Mouse (Mus musculus) neural tube, embryonic 15.5 days (tissue): ENCODE results near the gene Gm43951. TPM values are rescaled to one million over a fixed set of nuclear protein-coding genes. Genes with fewer than 3 reads are reported as not detected.

Experiments
- ATAC-seq: fragments of 200-750 bp; cut with Nextera tagmentation; 2 replicates; pipeline ENCODE4 v1.8.0; 2017; ENCODE audit warnings: mild to moderate bottlenecking, moderate TSS enrichment, moderate library complexity; ENCODE audit not compliant: low FRiP score
- H3K27ac ChIP-seq: fragments of 300-500 bp; sonication (generic); replicated peaks from 2 replicates; pipeline ENCODE4 v1.5.1; 2015; ENCODE audit warnings: mild to moderate bottlenecking, inconsistent platforms
- H3K27me3 ChIP-seq: fragments of 300-500 bp; sonication (generic); replicated peaks from 2 replicates; pipeline ENCODE4 v1.6.1; 2015; ENCODE audit warnings: inconsistent platforms
- H3K36me3 ChIP-seq: fragments of 300-500 bp; sonication (generic); 2 replicates; pipeline ENCODE4 v1.6.1; 2015; ENCODE audit warnings: inconsistent platforms
- H3K4me1 ChIP-seq: fragments of 300-500 bp; sonication (generic); 2 replicates; pipeline ENCODE4 v1.6.1; 2015; ENCODE audit warnings: inconsistent platforms
- H3K4me2 ChIP-seq: fragments of 300-500 bp; sonication (generic); 2 replicates; pipeline ENCODE4 v1.6.1; 2015; ENCODE audit warnings: inconsistent platforms, mild to moderate bottlenecking, moderate library complexity
- H3K4me3 ChIP-seq: fragments of 300-500 bp; sonication (generic); replicated peaks from 2 replicates; pipeline ENCODE4 v1.5.1; 2015; ENCODE audit warnings: mild to moderate bottlenecking, inconsistent platforms
- H3K9ac ChIP-seq: fragments of 300-500 bp; sonication (generic); replicated peaks from 2 replicates; pipeline ENCODE4 v1.6.1; 2015; ENCODE audit warnings: mild to moderate bottlenecking, inconsistent platforms
- H3K9me3 ChIP-seq: fragments of 300-500 bp; sonication (generic); replicated peaks from 2 replicates; pipeline ENCODE4 v1.6.1; 2016; ENCODE audit warnings: inconsistent platforms
- WGBS: fragments of 180-500 bp; shearing (Covaris S2); methylation state at CpG from one replicate; pipeline ENCODE4 v1.1.7; 2015; ENCODE audit warnings: mixed read lengths; 5-methylcytosine and 5-hydroxymethylcytosine counted together
- polyA plus RNA-seq: library from polyadenylated mRNA; unstranded; fragments of >200 nt; fragmentation: Nextera tagmentation; extraction: Ambion mirVana; gene quantifications from 2 replicates; pipeline ENCODE4 v1.2.1, GENCODE M21; 2015

The Gm43951 gene
- polyA plus RNA-seq, 1 experiment from 2014 or later = 1.4 TPM

DNA sequence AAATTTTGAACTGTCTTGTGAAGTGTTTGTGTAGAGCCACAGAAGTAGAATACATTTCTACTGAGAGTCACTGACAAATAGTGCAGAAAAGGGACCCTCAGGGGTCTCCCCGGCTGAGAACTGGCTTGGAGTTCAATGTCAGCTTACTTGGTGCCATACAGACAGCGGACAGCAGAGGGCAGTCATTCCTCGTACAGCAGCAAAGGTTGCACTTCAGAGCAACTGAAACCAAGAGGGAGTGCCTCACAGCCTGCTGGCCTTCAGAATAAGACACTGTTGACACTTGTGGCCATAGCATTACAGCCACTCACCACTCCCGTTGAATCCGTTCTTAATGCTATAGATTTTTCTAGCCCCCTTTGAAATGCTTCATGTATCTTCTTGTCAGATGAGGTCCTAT lies 18.2 kb upstream of the Gm43951 start:
- 0 out of 2 replicates have a peak, but pooled peaks have one; percentile 45 for ATAC-seq
- H3K4me3 ChIP-seq = no peak overlapping the region
- H3K4me2 ChIP-seq = no peak overlapping the region
- no peaks in the 10 kb centered on the region for H3K27me3 ChIP-seq
- no peaks in the 10 kb centered on the region for H3K36me3 ChIP-seq
- H3K27ac ChIP-seq = no peak overlapping the region
- peaks cover 14% of the 10 kb centered on the region; the same call in 1 of the 2 replicates for H3K4me1 ChIP-seq
- H3K9me3 ChIP-seq = no peaks in the 10 kb centered on the region
- H3K9ac ChIP-seq = no peak overlapping the region
- WGBS = 15% methylated on average over 5 of the region's 5 CpGs

- no peaks in the 10 kb centered on the region for H3K9me3 ChIP-seq
- no peak overlapping the region for H3K4me2 ChIP-seq
- H3K27ac ChIP-seq = no peak overlapping the region
- peaks cover 14% of the 10 kb centered on the region; the same call in 1 of the 2 replicates for H3K4me1 ChIP-seq
- peaks cover 5% of the 10 kb centered on the region; the same call in 1 of the 2 replicates for H3K36me3 ChIP-seq
- ATAC-seq = no peak
- 83% methylated on average over 4 of the region's 4 CpGs for WGBS
- H3K9ac ChIP-seq = no peak overlapping the region
- no peak overlapping the region for H3K4me3 ChIP-seq
- H3K27me3 ChIP-seq = no peaks in the 10 kb centered on the region
These were observed 16.8 kb upstream of the Gm43951 start for GRCm38 (mm10) chr11:72223414-72223813.

- peaks cover 5% of the 10 kb centered on the region; the same call in 1 of the 2 replicates for H3K36me3 ChIP-seq
- H3K27ac ChIP-seq = no peak overlapping the region
- 15% methylated on average over 6 of the region's 6 CpGs for WGBS
- no peak for ATAC-seq
- peaks cover 21% of the 10 kb centered on the region for H3K4me1 ChIP-seq
- no peak overlapping the region for H3K9ac ChIP-seq
- H3K4me3 ChIP-seq = no peak overlapping the region
- no peaks in the 10 kb centered on the region for H3K9me3 ChIP-seq
- no peak overlapping the region for H3K4me2 ChIP-seq
- H3K27me3 ChIP-seq = no peaks in the 10 kb centered on the region
These were observed 14.6 kb upstream of the Gm43951 start for GRCm38 (mm10) chr11:72221278-72221677.

DNA sequence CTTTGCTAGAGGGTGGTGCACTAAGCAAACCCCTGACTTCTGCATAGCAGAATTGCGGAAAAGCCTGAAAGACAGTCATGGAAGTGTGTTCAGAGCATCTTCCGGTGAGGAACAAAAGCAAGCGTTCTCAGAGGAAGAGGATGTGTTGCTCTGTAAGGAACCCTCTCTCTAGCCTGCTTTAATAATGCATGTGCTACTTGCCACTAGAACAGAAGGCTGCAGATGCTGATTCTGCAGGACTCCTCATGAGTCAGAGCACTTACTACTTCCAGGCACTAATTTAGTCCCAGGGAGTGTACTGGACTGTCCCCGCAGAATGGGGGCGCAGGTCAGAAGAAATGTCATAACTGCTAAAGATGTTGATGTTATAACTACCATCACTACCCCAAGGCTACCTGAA lies 10.5 kb upstream of the Gm43951 start:
- no peak for ATAC-seq

DNA sequence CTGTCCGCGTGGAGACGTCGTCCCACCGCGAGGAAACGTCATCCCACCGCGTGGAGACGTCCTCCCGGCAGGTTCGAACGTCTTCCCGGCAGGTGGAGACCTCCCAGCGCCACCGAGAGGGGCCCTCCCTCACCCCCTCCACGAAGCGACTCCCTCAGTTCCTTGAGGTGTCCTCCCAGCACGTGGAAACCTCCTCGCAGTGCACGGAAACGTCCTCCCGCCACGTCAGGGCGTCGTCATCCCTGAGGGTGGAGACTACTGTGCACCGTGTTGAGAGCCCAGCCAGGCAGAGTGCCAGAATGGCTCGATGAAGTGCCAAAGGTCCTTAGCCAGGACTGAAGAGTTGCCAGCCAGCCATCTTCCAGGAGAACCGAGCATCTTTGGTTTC lies 8.8 kb upstream of the Gm43951 start, which contains the start of gene Med31:
TSS of gene Med31 (minus strand) at position 183 of the 388 bp plus-strand sequence.
- Histone ChIP-seq H3K27me3 (no peaks in the 10 kb centered on the region), H3K9me3 (no peaks in the 10 kb centered on the region), H3K9ac (peak within 1 kb of the TSS; percentile 75), H3K4me1 (peaks cover 26% of the 10 kb centered on the region), H3K4me3 (peak within 1 kb of the TSS; percentile 86), H3K4me2 (peak within 1 kb of the TSS; percentile 88), H3K27ac (peak within 1 kb of the TSS; percentile 90), H3K36me3 (peaks cover 18% of the 10 kb centered on the region)
- WGBS = 2% methylated on average over 29 of the region's 29 CpGs
- peak; percentile 92 for ATAC-seq

More for the DNA sequence above, 10.5 kb upstream of the Gm43951 start:
- no peaks in the 10 kb centered on the region for H3K9me3 ChIP-seq
- no peak overlapping the region for H3K27ac ChIP-seq
- peak overlapping the region; percentile 88 for H3K4me2 ChIP-seq
- H3K4me1 ChIP-seq = peaks cover 26% of the 10 kb centered on the region
- peaks cover 7% of the 10 kb centered on the region for H3K36me3 ChIP-seq
- H3K9ac ChIP-seq = no peak overlapping the region
- H3K4me3 ChIP-seq = peak overlapping the region; percentile 6; the same call in 1 of the 2 replicates
- H3K27me3 ChIP-seq = no peaks in the 10 kb centered on the region
- WGBS = 82% methylated on average over 5 of the region's 5 CpGs

- Histone ChIP-seq H3K9ac (peak overlapping the region; percentile 75), H3K27me3 (no peaks in the 10 kb centered on the region), H3K4me3 (peak overlapping the region; percentile 86), H3K27ac (peak overlapping the region; percentile 90), H3K4me1 (peaks cover 26% of the 10 kb centered on the region), H3K4me2 (peak overlapping the region; percentile 88), H3K9me3 (no peaks in the 10 kb centered on the region), H3K36me3 (peaks cover 24% of the 10 kb centered on the region)
- ATAC-seq = peak; percentile 96
- WGBS = under 1% methylated on average over 50 of the region's 51 CpGs
These were observed 8.2 kb upstream of the Gm43951 start for GRCm38 (mm10) chr11:72214591-72215409.

DNA sequence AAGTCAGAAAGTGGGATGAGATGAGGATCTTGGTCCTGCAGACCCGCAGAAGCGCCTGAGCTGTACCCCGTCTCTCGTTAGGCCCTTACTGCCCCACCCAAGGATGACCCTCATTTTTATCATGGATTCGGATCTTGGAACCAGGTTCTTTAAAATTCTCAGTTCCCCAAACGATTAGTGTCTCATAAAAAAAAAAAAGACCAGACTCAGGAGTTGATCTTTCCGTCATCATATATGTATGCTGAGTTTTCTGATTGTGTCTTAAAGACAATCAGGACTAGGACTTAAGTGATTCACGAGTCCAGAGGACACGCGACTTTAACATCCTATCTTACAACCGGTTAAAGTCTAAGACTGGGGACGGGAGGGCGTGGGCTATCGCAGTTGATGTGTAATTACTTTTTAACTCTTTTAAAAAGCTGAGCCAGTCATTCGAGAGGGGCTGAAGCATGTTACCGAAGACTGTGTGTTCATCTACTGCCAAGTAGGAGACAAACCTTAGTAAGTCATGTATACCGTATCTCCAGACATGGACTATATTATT lies 1.3 kb upstream of the Gm43951 start:
- peaks cover 38% of the 10 kb centered on the region for H3K4me1 ChIP-seq
- WGBS = 16% methylated on average over 17 of the region's 17 CpGs
- H3K36me3 ChIP-seq = peaks cover 22% of the 10 kb centered on the region
- ATAC-seq = no peak
- H3K4me2 ChIP-seq = peak overlapping the region; percentile 86
- H3K27ac ChIP-seq = peak overlapping the region; percentile 82
- H3K9me3 ChIP-seq = no peaks in the 10 kb centered on the region
- H3K27me3 ChIP-seq = no peaks in the 10 kb centered on the region
- peak overlapping the region; percentile 87 for H3K9ac ChIP-seq
- H3K4me3 ChIP-seq = peak overlapping the region; percentile 84

DNA sequence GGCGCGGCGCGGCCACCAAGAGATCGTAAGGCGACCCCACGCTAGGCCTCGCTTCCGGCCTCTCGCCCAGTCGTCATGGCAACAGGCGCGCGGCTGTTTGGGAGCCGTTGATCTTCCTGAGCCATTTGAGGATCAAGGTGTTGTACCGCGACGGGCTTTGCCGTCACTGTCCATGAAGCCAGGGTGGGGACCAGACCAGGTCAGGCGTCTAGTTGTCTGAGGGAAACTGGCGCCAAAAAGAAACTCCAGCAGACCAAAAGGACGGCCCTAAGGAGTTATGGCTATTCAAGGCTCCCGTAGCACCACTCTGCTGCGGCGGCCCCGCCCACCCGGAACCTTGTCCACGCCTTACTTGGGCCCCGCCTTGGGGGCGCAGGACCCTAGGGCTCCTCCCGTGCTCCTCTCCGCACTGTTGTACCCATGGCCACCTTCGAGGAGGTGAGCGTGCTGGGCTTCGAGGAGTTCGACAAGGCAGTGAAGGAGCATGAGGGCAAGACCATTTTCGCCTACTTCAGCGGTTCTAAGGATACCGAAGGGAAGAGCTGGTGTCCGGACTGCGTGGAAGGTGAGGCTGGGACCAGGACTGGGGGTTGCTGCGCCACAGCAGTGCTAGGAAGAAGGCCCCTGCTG lies 679 bp upstream of the Gm43951 start, which contains the start of the genes 4933427D14Rik and Txndc17:
TSS of gene 4933427D14Rik (minus strand) at position 256 of the 630 bp plus-strand sequence.
TSS of gene Txndc17 (plus strand) at position 344 of the 630 bp plus-strand sequence.
- Histone ChIP-seq H3K27me3 (no peaks in the 10 kb centered on the region), H3K4me1 (peaks cover 38% of the 10 kb centered on the region), H3K4me2 (peak within 1 kb of the TSS; percentile 86), H3K27ac (peak within 1 kb of the TSS; percentile 82), H3K9me3 (no peaks in the 10 kb centered on the region), H3K36me3 (peaks cover 21% of the 10 kb centered on the region), H3K9ac (peak within 1 kb of the TSS; percentile 87), H3K4me3 (peak within 1 kb of the TSS; percentile 84)
- WGBS = under 1% methylated on average over 42 of the region's 42 CpGs
- peak; percentile 92 for ATAC-seq

- H3K9ac ChIP-seq = peak overlapping the region; percentile 87; the same call in 1 of the 2 replicates
- no peak for ATAC-seq
- H3K27me3 ChIP-seq = no peaks in the 10 kb centered on the region
- WGBS = 81% methylated on average over 6 of the region's 6 CpGs
- peak overlapping the region; percentile 86 for H3K4me2 ChIP-seq
- peak overlapping the region; percentile 84 for H3K4me3 ChIP-seq
- H3K27ac ChIP-seq = no peak overlapping the region
- H3K9me3 ChIP-seq = no peaks in the 10 kb centered on the region
- peaks cover 38% of the 10 kb centered on the region for H3K4me1 ChIP-seq
- peaks cover 17% of the 10 kb centered on the region for H3K36me3 ChIP-seq
These were observed 1.4 kb downstream of the Gm43951 start for GRCm38 (mm10) chr11:72205256-72205655.

GRCm38 (mm10) chr11:72203440-72203839 lies 3.2 kb downstream of the Gm43951 start:
- H3K27me3 ChIP-seq = no peaks in the 10 kb centered on the region
- whole genome bisulfite sequencing = 72% methylated on average over 1 of the region's 1 CpGs
- peaks cover 32% of the 10 kb centered on the region for H3K4me1 ChIP-seq
- no peak overlapping the region for H3K9ac ChIP-seq
- H3K27ac ChIP-seq = no peak overlapping the region
- H3K36me3 ChIP-seq = peaks cover 17% of the 10 kb centered on the region
- H3K9me3 ChIP-seq = no peaks in the 10 kb centered on the region
- ATAC-seq = no peak
- no peak overlapping the region for H3K4me2 ChIP-seq
- H3K4me3 ChIP-seq = no peak overlapping the region

- no peak overlapping the region for H3K27ac ChIP-seq
- H3K36me3 ChIP-seq = peaks cover 44% of the 10 kb centered on the region
- H3K4me1 ChIP-seq = no peaks in the 10 kb centered on the region
- no peaks in the 10 kb centered on the region for H3K9me3 ChIP-seq
- no peak overlapping the region for H3K9ac ChIP-seq
- 89% methylated on average over 8 of the region's 8 CpGs for WGBS
- H3K4me3 ChIP-seq = no peak overlapping the region
- no peak overlapping the region for H3K4me2 ChIP-seq
- no peak for ATAC-seq
- H3K27me3 ChIP-seq = no peaks in the 10 kb centered on the region
These were observed 10.1 kb downstream of the Gm43951 start for GRCm38 (mm10) chr11:72196506-72196905.
